Mouse (Mus musculus): ENCODE results near the gene Ctnnb1. TPM values are rescaled to one million over a fixed set of nuclear protein-coding genes. Genes with fewer than 3 reads are reported as not detected.

The Ctnnb1 gene
- polyA plus RNA-seq, 1 experiment from 2014 or later: 284 TPM

- Histone ChIP-seq H3K9me3 (replicated peaks) (no peaks in the 10 kb centered on the region), H3K9ac (no peak overlapping the region), H3K36me3 (peaks cover 89% of the 10 kb centered on the region), H3K4me2 (no peak overlapping the region), H3K27ac (peak overlapping the region; percentile 33; the same call in 1 of the 2 replicates), H3K27me3 (no peaks in the 10 kb centered on the region), H3K4me3 (no peak overlapping the region), H3K4me1 (replicated peaks) (peaks cover 64% of the 10 kb centered on the region)
- WGBS: 63% methylated on average over 3 of the region's 3 CpGs
- no peak for ATAC-seq (replicated peaks; ENCODE audit: insufficient number of reproducible peaks, insufficient read depth, low FRiP score, low read depth)
These were observed 33.1 kb downstream of the Ctnnb1 start for GRCm38 (mm10) chr9:120961969-120962700.

DNA sequence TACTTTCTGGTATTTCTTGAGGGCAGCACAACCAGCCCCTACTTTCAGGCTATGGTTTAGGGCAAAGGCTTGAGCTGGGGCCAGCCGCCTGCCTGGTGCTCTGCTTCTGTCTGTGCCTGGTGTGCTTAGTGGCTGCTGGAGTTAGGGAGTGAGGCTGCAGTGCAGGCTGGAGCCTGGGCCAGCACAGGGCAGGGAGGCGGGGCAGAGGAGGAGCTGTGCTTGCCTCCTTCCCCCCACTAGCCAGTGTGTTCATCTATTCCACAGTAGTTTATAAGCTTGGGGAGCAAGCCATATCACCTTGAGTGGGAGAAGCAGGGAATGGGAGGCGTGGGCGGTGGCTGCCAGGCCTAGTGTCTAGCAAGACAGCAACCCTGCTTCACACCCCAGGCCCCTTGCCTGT, 34.1 kb downstream of the Ctnnb1 start:
- peaks cover 62% of the 10 kb centered on the region for H3K4me1 ChIP-seq (replicated peaks)
- no peak for ATAC-seq (replicated peaks; ENCODE audit: insufficient number of reproducible peaks, insufficient read depth, low FRiP score, low read depth)
- 0 out of 2 replicates have a peak overlapping the region, but pooled peaks have one; percentile 19 for H3K27ac ChIP-seq
- WGBS: 77% methylated on average over 4 of the region's 4 CpGs
- no peak overlapping the region for H3K4me3 ChIP-seq
- no peaks in the 10 kb centered on the region for H3K9me3 ChIP-seq (replicated peaks)
- peaks cover 84% of the 10 kb centered on the region for H3K36me3 ChIP-seq
- no peak overlapping the region for H3K4me2 ChIP-seq
- no peak overlapping the region for H3K9ac ChIP-seq
- H3K27me3 ChIP-seq: no peaks in the 10 kb centered on the region

- Histone ChIP-seq H3K4me3 (no peak overlapping the region), H3K4me1 (replicated peaks) (peaks cover 56% of the 10 kb centered on the region), H3K27me3 (no peaks in the 10 kb centered on the region), H3K36me3 (peaks cover 83% of the 10 kb centered on the region), H3K4me2 (no peak overlapping the region), H3K9me3 (replicated peaks) (no peaks in the 10 kb centered on the region), H3K9ac (no peak overlapping the region), H3K27ac (peak overlapping the region; percentile 19; the same call in 1 of the 2 replicates)
- WGBS: 85% methylated on average over 3 of the region's 3 CpGs
- no peak for ATAC-seq (replicated peaks; ENCODE audit: insufficient number of reproducible peaks, insufficient read depth, low FRiP score, low read depth)
These were observed 34.7 kb downstream of the Ctnnb1 start for GRCm38 (mm10) chr9:120963720-120964119.

DNA sequence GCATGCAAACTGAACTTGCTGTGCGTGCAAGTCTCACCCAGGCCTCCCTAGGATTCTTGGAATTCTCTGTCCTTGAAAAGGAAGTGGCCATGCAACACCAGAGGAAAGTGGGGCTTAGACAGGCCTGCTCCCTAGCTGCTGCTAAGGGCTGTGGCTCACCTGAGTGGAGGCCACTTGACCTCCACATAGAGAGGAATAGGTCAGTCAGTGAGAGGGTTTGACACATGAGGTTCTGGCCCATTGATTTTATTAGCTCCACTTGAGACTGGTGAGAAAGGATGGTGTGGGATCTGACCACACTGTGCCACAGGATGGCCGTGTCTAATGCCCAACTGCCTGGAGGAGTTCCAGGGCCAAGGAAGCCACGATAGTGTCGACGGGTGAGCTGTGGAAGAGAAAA, 35.2 kb downstream of the Ctnnb1 start:
- H3K27ac ChIP-seq: 0 out of 2 replicates have a peak overlapping the region, but pooled peaks have one; percentile 19
- peaks cover 83% of the 10 kb centered on the region for H3K36me3 ChIP-seq
- peaks cover 51% of the 10 kb centered on the region for H3K4me1 ChIP-seq (replicated peaks)
- no peak overlapping the region for H3K9ac ChIP-seq
- WGBS: 70% methylated on average over 5 of the region's 5 CpGs
- no peaks in the 10 kb centered on the region for H3K9me3 ChIP-seq (replicated peaks)
- no peak for ATAC-seq (replicated peaks; ENCODE audit: insufficient number of reproducible peaks, insufficient read depth, low FRiP score, low read depth)
- H3K4me3 ChIP-seq: no peak overlapping the region
- H3K4me2 ChIP-seq: no peak overlapping the region
- H3K27me3 ChIP-seq: no peaks in the 10 kb centered on the region

DNA sequence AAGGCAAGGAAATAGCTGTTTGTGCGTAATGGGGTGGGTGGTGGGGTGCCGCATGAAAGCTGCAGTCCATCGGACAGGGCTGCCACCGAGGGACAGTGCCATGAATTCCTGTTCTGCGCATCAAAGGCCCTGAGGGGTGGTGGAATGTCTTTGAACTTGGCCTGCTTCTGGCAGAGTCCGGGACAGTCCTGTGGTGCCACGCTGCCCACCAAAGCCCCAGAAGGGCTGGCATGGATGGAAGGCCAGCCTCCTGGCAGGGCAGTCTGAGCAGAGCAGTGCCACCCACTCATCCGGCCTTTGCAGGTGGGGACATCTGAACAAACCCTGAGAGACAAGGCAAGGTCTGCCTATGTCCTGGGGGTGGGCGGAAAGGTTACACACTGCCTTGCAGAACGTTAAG, 36.0 kb downstream of the Ctnnb1 start:
- H3K4me3 ChIP-seq: no peak overlapping the region
- H3K9ac ChIP-seq: no peak overlapping the region
- H3K27me3 ChIP-seq: no peaks in the 10 kb centered on the region
- no peak overlapping the region for H3K27ac ChIP-seq
- peaks cover 50% of the 10 kb centered on the region for H3K4me1 ChIP-seq (replicated peaks)
- 81% methylated on average over 10 of the region's 10 CpGs for WGBS
- no peak for ATAC-seq (replicated peaks; ENCODE audit: insufficient number of reproducible peaks, insufficient read depth, low FRiP score, low read depth)
- H3K4me2 ChIP-seq: no peak overlapping the region
- H3K36me3 ChIP-seq: peaks cover 78% of the 10 kb centered on the region
- H3K9me3 ChIP-seq (replicated peaks): no peaks in the 10 kb centered on the region

DNA sequence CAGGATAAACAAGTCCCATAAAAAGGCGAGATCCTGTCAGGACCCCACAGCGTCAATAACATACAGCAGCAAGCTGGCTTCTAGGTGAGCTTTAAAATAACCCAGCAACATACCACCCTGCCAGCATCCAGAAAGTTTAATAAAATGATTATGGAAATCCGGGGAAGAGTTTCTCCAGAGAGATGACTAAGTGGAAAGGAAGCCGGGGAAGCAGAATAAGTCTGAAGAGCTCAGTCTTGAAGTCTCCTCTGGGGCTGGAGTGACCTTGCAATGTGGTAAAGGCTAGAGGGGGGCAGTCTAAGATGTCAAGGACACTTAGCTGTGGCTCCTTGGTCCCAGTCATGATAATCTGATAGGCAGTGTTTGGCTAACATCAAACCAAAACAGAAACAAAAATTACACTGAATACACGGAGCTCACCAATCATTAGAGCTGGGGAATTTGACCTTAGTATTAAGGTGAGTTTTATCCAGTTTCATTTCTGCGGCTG, 44.1 kb downstream of the Ctnnb1 start:
- Histone ChIP-seq H3K9ac (no peak overlapping the region), H3K4me3 (no peak overlapping the region), H3K36me3 (peaks cover 14% of the 10 kb centered on the region; the same call in 1 of the 2 replicates), H3K27me3 (no peaks in the 10 kb centered on the region), H3K4me2 (no peak overlapping the region), H3K4me1 (replicated peaks) (peaks cover 21% of the 10 kb centered on the region), H3K27ac (no peak overlapping the region), H3K9me3 (replicated peaks) (no peaks in the 10 kb centered on the region)
- no peak for ATAC-seq (replicated peaks; ENCODE audit: insufficient number of reproducible peaks, insufficient read depth, low FRiP score, low read depth)
- 55% methylated on average over 6 of the region's 6 CpGs for WGBS

DNA sequence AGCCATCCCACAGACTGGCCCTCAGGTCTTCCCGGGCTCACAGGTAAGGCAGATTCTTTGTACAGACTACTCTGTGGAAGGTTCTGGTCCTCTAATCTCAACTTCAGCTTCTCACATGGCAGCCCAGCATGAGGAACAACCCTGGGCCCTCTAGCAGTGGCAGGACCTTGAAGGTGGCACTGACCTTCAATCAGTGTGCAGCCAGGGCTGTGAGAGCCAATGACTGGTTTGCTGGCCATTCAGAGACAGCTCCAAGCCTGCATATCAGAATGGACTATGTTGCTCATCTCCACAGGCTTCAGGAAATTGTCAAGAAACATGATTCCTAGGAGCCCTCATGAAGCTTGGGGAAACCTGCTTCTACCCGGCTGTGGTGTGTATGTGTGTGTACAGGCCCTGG, 45.2 kb downstream of the Ctnnb1 start:
- no peaks in the 10 kb centered on the region for H3K9me3 ChIP-seq (replicated peaks)
- no peak for ATAC-seq (replicated peaks; ENCODE audit: insufficient number of reproducible peaks, insufficient read depth, low FRiP score, low read depth)
- H3K4me2 ChIP-seq: no peak overlapping the region
- H3K27ac ChIP-seq: no peak overlapping the region
- H3K4me1 ChIP-seq (replicated peaks): peaks cover 21% of the 10 kb centered on the region
- no peaks in the 10 kb centered on the region for H3K27me3 ChIP-seq
- 82% methylated on average over 2 of the region's 2 CpGs for WGBS
- no peak overlapping the region for H3K4me3 ChIP-seq
- peaks cover 4% of the 10 kb centered on the region; the same call in 1 of the 2 replicates for H3K36me3 ChIP-seq
- no peak overlapping the region for H3K9ac ChIP-seq

DNA sequence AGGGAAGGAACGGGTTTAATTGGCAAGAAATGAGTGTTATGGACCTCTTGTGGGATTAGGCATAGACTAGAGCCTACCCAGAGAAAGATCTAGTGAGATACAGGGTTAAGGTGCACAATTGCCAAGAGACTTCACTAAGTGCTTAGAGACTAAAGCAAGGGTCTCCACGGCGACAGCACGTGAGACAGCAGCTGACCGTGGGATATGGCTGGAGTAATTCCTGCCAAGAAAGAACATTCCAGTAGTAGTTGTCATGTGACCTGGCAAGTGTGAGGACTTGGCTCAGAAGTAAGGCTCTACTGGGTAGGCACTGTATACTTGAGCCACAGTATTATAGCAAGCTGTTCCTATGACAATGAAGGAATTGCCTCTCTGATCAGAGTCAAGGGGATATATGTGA, 47.1 kb downstream of the Ctnnb1 start:
- H3K9ac ChIP-seq: no peak overlapping the region
- no peak overlapping the region for H3K4me2 ChIP-seq
- no peaks in the 10 kb centered on the region for H3K27me3 ChIP-seq
- peak overlapping the region; percentile 10; the same call in 1 of the 2 replicates for H3K27ac ChIP-seq
- H3K4me1 ChIP-seq (replicated peaks): peaks cover 21% of the 10 kb centered on the region
- no peaks in the 10 kb centered on the region for H3K36me3 ChIP-seq
- peak; percentile 72 for ATAC-seq (replicated peaks; ENCODE audit: insufficient number of reproducible peaks, insufficient read depth, low FRiP score, low read depth)
- WGBS: 36% methylated on average over 5 of the region's 5 CpGs
- no peak overlapping the region for H3K4me3 ChIP-seq
- no peaks in the 10 kb centered on the region for H3K9me3 ChIP-seq (replicated peaks)

DNA sequence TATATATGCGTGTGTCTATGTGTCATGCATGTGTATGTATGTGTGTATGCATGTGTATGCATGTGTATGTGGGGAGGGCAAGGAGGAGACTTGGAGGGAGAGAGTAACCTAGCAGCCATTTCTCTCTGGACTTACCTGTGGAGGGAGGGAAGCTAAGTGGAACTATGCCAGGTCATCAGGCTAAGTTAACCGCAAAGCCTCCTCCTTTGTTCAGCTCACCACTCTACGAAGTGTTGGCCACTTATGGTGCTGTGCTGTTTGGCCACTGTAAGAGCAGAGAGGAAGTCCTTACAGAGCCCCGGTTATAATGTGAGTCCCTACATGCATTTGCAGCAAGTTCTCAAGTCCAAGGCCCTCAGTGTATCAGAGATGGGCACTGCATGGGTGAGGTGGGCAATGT, 47.8 kb downstream of the Ctnnb1 start:
- no peak overlapping the region for H3K4me2 ChIP-seq
- H3K9me3 ChIP-seq (replicated peaks): no peaks in the 10 kb centered on the region
- H3K9ac ChIP-seq: no peak overlapping the region
- WGBS: 95% methylated on average over 4 of the region's 4 CpGs
- H3K36me3 ChIP-seq: no peaks in the 10 kb centered on the region
- peaks cover 21% of the 10 kb centered on the region for H3K4me1 ChIP-seq (replicated peaks)
- H3K4me3 ChIP-seq: no peak overlapping the region
- ATAC-seq (replicated peaks; ENCODE audit: insufficient number of reproducible peaks, insufficient read depth, low FRiP score, low read depth): no peak
- H3K27ac ChIP-seq: no peak overlapping the region
- H3K27me3 ChIP-seq: no peaks in the 10 kb centered on the region

- H3K4me3 ChIP-seq: no peak overlapping the region
- no peak overlapping the region for H3K9ac ChIP-seq
- no peak overlapping the region for H3K4me2 ChIP-seq
- peaks cover 14% of the 10 kb centered on the region for H3K4me1 ChIP-seq (replicated peaks)
- WGBS: 79% methylated on average over 7 of the region's 7 CpGs
- no peak for ATAC-seq (replicated peaks; ENCODE audit: insufficient number of reproducible peaks, insufficient read depth, low FRiP score, low read depth)
- no peaks in the 10 kb centered on the region for H3K9me3 ChIP-seq (replicated peaks)
- H3K27ac ChIP-seq: no peak overlapping the region
- no peaks in the 10 kb centered on the region for H3K36me3 ChIP-seq
- H3K27me3 ChIP-seq: no peaks in the 10 kb centered on the region
These were observed 52.8 kb downstream of the Ctnnb1 start for GRCm38 (mm10) chr9:120981777-120982176.

DNA sequence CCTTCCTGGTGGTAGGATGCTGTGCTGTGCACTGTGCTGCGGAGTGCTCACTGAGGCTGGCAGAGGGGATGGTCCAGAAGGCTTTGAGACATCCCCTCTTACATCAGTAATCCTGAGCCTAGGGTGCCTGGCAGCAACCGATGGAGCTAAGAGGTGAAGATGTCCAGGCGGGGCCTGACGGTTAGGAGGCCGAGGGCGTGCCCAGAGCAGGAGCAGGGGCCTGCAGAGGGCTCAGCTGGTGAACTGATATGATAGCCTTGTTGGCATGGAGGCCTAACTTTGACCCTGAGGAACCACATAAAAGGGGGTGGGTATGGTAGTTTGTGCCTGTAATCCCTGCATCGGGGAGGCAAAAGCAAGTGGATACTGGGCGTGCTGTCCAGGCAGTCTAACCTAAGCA, 54.8 kb downstream of the Ctnnb1 start:
- Histone ChIP-seq H3K4me1 (replicated peaks) (peaks cover 34% of the 10 kb centered on the region), H3K4me3 (no peak overlapping the region), H3K36me3 (no peaks in the 10 kb centered on the region), H3K27me3 (no peaks in the 10 kb centered on the region), H3K4me2 (no peak overlapping the region), H3K9me3 (replicated peaks) (no peaks in the 10 kb centered on the region), H3K9ac (no peak overlapping the region), H3K27ac (no peak overlapping the region)
- no peak for ATAC-seq (replicated peaks; ENCODE audit: insufficient number of reproducible peaks, insufficient read depth, low FRiP score, low read depth)
- WGBS: 85% methylated on average over 8 of the region's 8 CpGs

GRCm38 (mm10) chr9:120984509-120984908, 55.5 kb downstream of the Ctnnb1 start:
- no peaks in the 10 kb centered on the region for H3K27me3 ChIP-seq
- H3K36me3 ChIP-seq: no peaks in the 10 kb centered on the region
- no peak overlapping the region for H3K9ac ChIP-seq
- H3K4me1 ChIP-seq (replicated peaks): peaks cover 40% of the 10 kb centered on the region
- H3K4me3 ChIP-seq: no peak overlapping the region
- ATAC-seq (replicated peaks; ENCODE audit: insufficient number of reproducible peaks, insufficient read depth, low FRiP score, low read depth): no peak
- WGBS: 72% methylated on average over 5 of the region's 5 CpGs
- H3K4me2 ChIP-seq: no peak overlapping the region
- H3K9me3 ChIP-seq (replicated peaks): no peaks in the 10 kb centered on the region
- H3K27ac ChIP-seq: no peak overlapping the region
